Mouse (Mus musculus) liver (tissue): ENCODE measurements around the gene Lpp.

Experiments
- DNase-seq: peaks from one replicate; pipeline ENCODE4 v3.0.0-alpha.2; 2020; ENCODE audit warnings: mixed read lengths

Lpp gene

GRCm38 (mm10) chr16:24641003-24641797, 247.9 kb downstream of the Lpp start:
- DNase-seq: no peak

GRCm38 (mm10) chr16:24643024-24643635, 249.8 kb downstream of the Lpp start:
- no peak for DNase-seq

GRCm38 (mm10) chr16:24644154-24644553, 250.8 kb downstream of the Lpp start:
- no peak for DNase-seq

- no peak for DNase-seq
These were observed 251.6 kb downstream of the Lpp start for GRCm38 (mm10) chr16:24644760-24645406.

GRCm38 (mm10) chr16:24645906-24646603, 252.7 kb downstream of the Lpp start:
- no peak for DNase-seq

- DNase-seq: no peak
These were observed 258.6 kb downstream of the Lpp start for GRCm38 (mm10) chr16:24651655-24652654.

- DNase-seq: no peak
These were observed 259.7 kb downstream of the Lpp start for GRCm38 (mm10) chr16:24653041-24653440.

- DNase-seq: no peak
These were observed 261.8 kb downstream of the Lpp start for GRCm38 (mm10) chr16:24655116-24655515.

GRCm38 (mm10) chr16:24656026-24656425, 262.7 kb downstream of the Lpp start:
- no peak for DNase-seq

- DNase-seq: no peak
These were observed 263.4 kb downstream of the Lpp start for GRCm38 (mm10) chr16:24656752-24657151.

GRCm38 (mm10) chr16:24659049-24659448, 265.7 kb downstream of the Lpp start:
- DNase-seq: no peak

GRCm38 (mm10) chr16:24664131-24664530, 270.8 kb downstream of the Lpp start:
- DNase-seq: no peak

- DNase-seq: no peak
These were observed 276.6 kb downstream of the Lpp start for GRCm38 (mm10) chr16:24669718-24670460.

- DNase-seq: no peak
These were observed 285.6 kb downstream of the Lpp start for GRCm38 (mm10) chr16:24678942-24679341.

- DNase-seq: no peak
These were observed 301.8 kb downstream of the Lpp start for GRCm38 (mm10) chr16:24695062-24695461.

- DNase-seq: no peak
These were observed 310.9 kb downstream of the Lpp start for GRCm38 (mm10) chr16:24704215-24704614.

GRCm38 (mm10) chr16:24723641-24724040, 330.3 kb downstream of the Lpp start:
- no peak for DNase-seq

- DNase-seq: no peak
These were observed 339.4 kb downstream of the Lpp start for GRCm38 (mm10) chr16:24732751-24733150.

GRCm38 (mm10) chr16:24733321-24733720, 340.0 kb downstream of the Lpp start:
- DNase-seq: no peak

- DNase-seq: no peak
These were observed 342.4 kb downstream of the Lpp start for GRCm38 (mm10) chr16:24735754-24736153.

GRCm38 (mm10) chr16:24737362-24738057, 344.2 kb downstream of the Lpp start:
- DNase-seq: no peak
